Mouse (Mus musculus): ENCODE results near the gene Hagh. TPM values are rescaled to one million over a fixed set of nuclear protein-coding genes. Genes with fewer than 3 reads are reported as not detected.
A peak's percentile ranks its signal among the peaks of the same experiment; 100 is the strongest.

Gene Hagh
- polyA plus RNA-seq, 1 experiment = 157 TPM

- Histone ChIP-seq H3K36me3 (ENCODE audit: control insufficient read depth, insufficient read depth, low read length) (peaks cover 22% of the 10 kb centered on the region), H3K4me3 (ENCODE audit: control insufficient read depth, insufficient read depth, low read length) (peak overlapping the region; percentile 75), H3K4me1 (replicated peaks; ENCODE audit: control insufficient read depth, insufficient read depth, low read length) (peaks cover 16% of the 10 kb centered on the region), H3K27ac (ENCODE audit: control insufficient read depth, insufficient read depth, low read length) (no peak overlapping the region), H3K27me3 (ENCODE audit: control insufficient read depth, insufficient read depth, low read length) (no peaks in the 10 kb centered on the region)
- TF ChIP-seq CTCF (IDR thresholded peaks at IDR 0.05; ENCODE audit: borderline replicate concordance, control insufficient read depth, extremely low read depth, insufficient read depth, low read length, poor library complexity) (no peak), POLR2A (IDR thresholded peaks at IDR 0.05; ENCODE audit: control insufficient read depth, extremely low read depth, insufficient read depth, low read length, poor library complexity) (no peak)
- no peak for DNase-seq
- under 1% methylated on average over 18 of the region's 18 CpGs for WGBS
Observed at GRCm38 (mm10) chr17:24886932-24887271, 47.0 kb downstream of the Hagh start.

GRCm38 (mm10) chr17:24887291-24888080 lies 47.5 kb downstream of the Hagh start:
- H3K4me1 ChIP-seq (replicated peaks; ENCODE audit: control insufficient read depth, insufficient read depth, low read length) = peaks cover 16% of the 10 kb centered on the region
- no peaks in the 10 kb centered on the region for H3K27me3 ChIP-seq (ENCODE audit: control insufficient read depth, insufficient read depth, low read length)
- H3K27ac ChIP-seq (ENCODE audit: control insufficient read depth, insufficient read depth, low read length) = no peak overlapping the region
- 63% methylated on average over 18 of the region's 18 CpGs for WGBS
- TF ChIP-seq CTCF (IDR thresholded peaks at IDR 0.05; ENCODE audit: borderline replicate concordance, control insufficient read depth, extremely low read depth, insufficient read depth, low read length, poor library complexity) (no peak), POLR2A (IDR thresholded peaks at IDR 0.05; ENCODE audit: control insufficient read depth, extremely low read depth, insufficient read depth, low read length, poor library complexity) (no peak)
- DNase-seq = no peak
- H3K4me3 ChIP-seq (ENCODE audit: control insufficient read depth, insufficient read depth, low read length) = peak overlapping the region; percentile 75
- H3K36me3 ChIP-seq (ENCODE audit: control insufficient read depth, insufficient read depth, low read length) = peaks cover 27% of the 10 kb centered on the region

GRCm38 (mm10) chr17:24888862-24889261 lies 48.9 kb downstream of the Hagh start:
- 99% methylated on average over 3 of the region's 3 CpGs for WGBS
- TF ChIP-seq CTCF (IDR thresholded peaks at IDR 0.05; ENCODE audit: borderline replicate concordance, control insufficient read depth, extremely low read depth, insufficient read depth, low read length, poor library complexity) (no peak), POLR2A (IDR thresholded peaks at IDR 0.05; ENCODE audit: control insufficient read depth, extremely low read depth, insufficient read depth, low read length, poor library complexity) (no peak)
- Histone ChIP-seq H3K36me3 (ENCODE audit: control insufficient read depth, insufficient read depth, low read length) (peaks cover 22% of the 10 kb centered on the region), H3K4me3 (ENCODE audit: control insufficient read depth, insufficient read depth, low read length) (no peak overlapping the region), H3K27me3 (ENCODE audit: control insufficient read depth, insufficient read depth, low read length) (no peaks in the 10 kb centered on the region), H3K27ac (ENCODE audit: control insufficient read depth, insufficient read depth, low read length) (no peak overlapping the region), H3K4me1 (replicated peaks; ENCODE audit: control insufficient read depth, insufficient read depth, low read length) (peaks cover 16% of the 10 kb centered on the region)
- DNase-seq = no peak

GRCm38 (mm10) chr17:24890151-24891092 lies 50.5 kb downstream of the Hagh start:
- Histone ChIP-seq H3K27ac (ENCODE audit: control insufficient read depth, insufficient read depth, low read length) (no peak overlapping the region), H3K27me3 (ENCODE audit: control insufficient read depth, insufficient read depth, low read length) (no peaks in the 10 kb centered on the region), H3K4me3 (ENCODE audit: control insufficient read depth, insufficient read depth, low read length) (no peak overlapping the region), H3K4me1 (replicated peaks; ENCODE audit: control insufficient read depth, insufficient read depth, low read length) (peaks cover 20% of the 10 kb centered on the region), H3K36me3 (ENCODE audit: control insufficient read depth, insufficient read depth, low read length) (peaks cover 22% of the 10 kb centered on the region)
- TF ChIP-seq CTCF (IDR thresholded peaks at IDR 0.05; ENCODE audit: borderline replicate concordance, control insufficient read depth, extremely low read depth, insufficient read depth, low read length, poor library complexity) (no peak), POLR2A (IDR thresholded peaks at IDR 0.05; ENCODE audit: control insufficient read depth, extremely low read depth, insufficient read depth, low read length, poor library complexity) (no peak)
- WGBS = 96% methylated on average over 19 of the region's 19 CpGs
- no peak for DNase-seq

GRCm38 (mm10) chr17:24891321-24891720 lies 51.4 kb downstream of the Hagh start:
- Histone ChIP-seq H3K27me3 (ENCODE audit: control insufficient read depth, insufficient read depth, low read length) (no peaks in the 10 kb centered on the region), H3K4me1 (replicated peaks; ENCODE audit: control insufficient read depth, insufficient read depth, low read length) (peaks cover 24% of the 10 kb centered on the region), H3K27ac (ENCODE audit: control insufficient read depth, insufficient read depth, low read length) (no peak overlapping the region), H3K4me3 (ENCODE audit: control insufficient read depth, insufficient read depth, low read length) (no peak overlapping the region), H3K36me3 (ENCODE audit: control insufficient read depth, insufficient read depth, low read length) (peaks cover 22% of the 10 kb centered on the region)
- WGBS = 94% methylated on average over 13 of the region's 13 CpGs
- no peak for DNase-seq
- TF ChIP-seq POLR2A (IDR thresholded peaks at IDR 0.05; ENCODE audit: control insufficient read depth, extremely low read depth, insufficient read depth, low read length, poor library complexity) = no peak
- TF ChIP-seq CTCF (IDR thresholded peaks at IDR 0.05; ENCODE audit: borderline replicate concordance, control insufficient read depth, extremely low read depth, insufficient read depth, low read length, poor library complexity) = no peak

GRCm38 (mm10) chr17:24892785-24893184 lies 52.8 kb downstream of the Hagh start:
- TF ChIP-seq POLR2A (IDR thresholded peaks at IDR 0.05; ENCODE audit: control insufficient read depth, extremely low read depth, insufficient read depth, low read length, poor library complexity) = no peak
- no peak for TF ChIP-seq CTCF (IDR thresholded peaks at IDR 0.05; ENCODE audit: borderline replicate concordance, control insufficient read depth, extremely low read depth, insufficient read depth, low read length, poor library complexity)
- no peak for DNase-seq
- Histone ChIP-seq H3K4me3 (ENCODE audit: control insufficient read depth, insufficient read depth, low read length) (no peak overlapping the region), H3K27me3 (ENCODE audit: control insufficient read depth, insufficient read depth, low read length) (no peaks in the 10 kb centered on the region), H3K36me3 (ENCODE audit: control insufficient read depth, insufficient read depth, low read length) (peaks cover 22% of the 10 kb centered on the region), H3K27ac (ENCODE audit: control insufficient read depth, insufficient read depth, low read length) (no peak overlapping the region), H3K4me1 (replicated peaks; ENCODE audit: control insufficient read depth, insufficient read depth, low read length) (peaks cover 27% of the 10 kb centered on the region)
- 95% methylated on average over 12 of the region's 12 CpGs for WGBS
